Mouse (Mus musculus) MEL (cell line): ENCODE measurements around the gene Ptma. TPM values are rescaled to one million over a fixed set of nuclear protein-coding genes. Genes with fewer than 3 reads are reported as not detected.

Experiments
- DNase-seq: peaks from one replicate; pipeline ENCODE4 v3.0.0; 2011; ENCODE audit warnings: low read depth, low spot score
- H3K27ac ChIP-seq: 2 replicates; pipeline ENCODE4 v1.5.1; 2012; ENCODE audit warnings: low read depth, mild to moderate bottlenecking, control low read depth, low read length, moderate library complexity; ENCODE audit not compliant: control insufficient read depth
- H3K27me3 ChIP-seq, 2 experiments: fragments of 150-350 bp in 1 of 2; sonication (generic) in 1 of 2; 2 replicates each; pipeline ENCODE4 v1.6.1; 2012; ENCODE audit warnings: low read length in 2 of 2, mild to moderate bottlenecking in 2 of 2, improper control_type of control experiment in 1 of 2, moderate library complexity in 1 of 2; ENCODE audit not compliant: insufficient read depth in 2 of 2, control insufficient read depth in 1 of 2
- H3K36me3 ChIP-seq, 2 experiments: 2 replicates each; pipeline ENCODE4 v1.6.1; 2012 to 2014; ENCODE audit warnings: low read length in 2 of 2, improper control_type of control experiment in 1 of 2, inconsistent platforms in 1 of 2, mild to moderate bottlenecking in 1 of 2; ENCODE audit not compliant: insufficient read depth in 2 of 2, control insufficient read depth in 1 of 2
- H3K4me1 ChIP-seq, 2 experiments: fragments of 150-350 bp in 1 of 2; sonication (generic) in 1 of 2; 2 replicates each; pipeline ENCODE4 v1.6.1; 2012; ENCODE audit warnings: low read length in 2 of 2, improper control_type of control experiment in 1 of 2, mild to moderate bottlenecking in 1 of 2; ENCODE audit not compliant: insufficient read depth in 2 of 2, control insufficient read depth in 1 of 2
- H3K4me3 ChIP-seq, 2 experiments: fragments of 150-350 bp in 1 of 2; sonication (generic) in 1 of 2; 2 replicates each; pipeline ENCODE4 v1.5.1; 2012; ENCODE audit warnings: low read depth in 2 of 2, low read length in 2 of 2, mild to moderate bottlenecking in 2 of 2, moderate library complexity in 2 of 2, control low read depth in 1 of 2, improper control_type of control experiment in 1 of 2; ENCODE audit not compliant: control insufficient read depth in 1 of 2, insufficient read depth in 1 of 2
- H3K79me2 ChIP-seq: 2 replicates; pipeline ENCODE4 v1.6.1; 2012; ENCODE audit warnings: mild to moderate bottlenecking, low read length, moderate library complexity; ENCODE audit not compliant: control insufficient read depth, poor library complexity, insufficient read depth
- H3K9ac ChIP-seq: 2 replicates; pipeline ENCODE4 v1.6.1; 2012; ENCODE audit warnings: low read depth, mild to moderate bottlenecking, control low read depth, low read length, moderate library complexity; ENCODE audit not compliant: control insufficient read depth, poor library complexity, severe bottlenecking
- H3K9me3 ChIP-seq: fragments of 150-350 bp; sonication (generic); replicated peaks from 2 replicates; pipeline ENCODE4 v1.6.1; 2012; ENCODE audit warnings: mild to moderate bottlenecking, low read length, improper control_type of control experiment, moderate library complexity; ENCODE audit not compliant: insufficient read depth
- CHD1 ChIP-seq: IDR thresholded peaks from 2 replicates; pipeline ENCODE4 v1.6.1; 2012; ENCODE audit warnings: low read depth, mild to moderate bottlenecking, inconsistent platforms, low read length, improper control_type of control experiment
- E2F4 ChIP-seq: IDR thresholded peaks from 2 replicates; pipeline ENCODE4 v1.6.1; 2011; ENCODE audit warnings: low read depth, low read length, improper control_type of control experiment, borderline replicate concordance
- EP300 ChIP-seq, 2 experiments: IDR thresholded peaks; 2 replicates each; pipeline ENCODE4 v1.6.1; 2011; ENCODE audit warnings: improper control_type of control experiment in 2 of 2, low read length in 2 of 2, low read depth in 1 of 2, mild to moderate bottlenecking in 1 of 2
- ETS1 ChIP-seq: IDR thresholded peaks from 2 replicates; pipeline ENCODE4 v1.6.1; 2012; ENCODE audit warnings: low read depth, mild to moderate bottlenecking, inconsistent platforms, low read length, improper control_type of control experiment, moderate library complexity
- GABPA ChIP-seq: IDR thresholded peaks from 2 replicates; pipeline ENCODE4 v1.6.1; 2012; ENCODE audit warnings: low read depth, mild to moderate bottlenecking, inconsistent platforms, low read length, improper control_type of control experiment, moderate library complexity
- GATA1 ChIP-seq: IDR thresholded peaks from 2 replicates; pipeline ENCODE4 v1.6.1; 2011; ENCODE audit warnings: low read depth, low read length, improper control_type of control experiment
- KAT2A ChIP-seq: conservative IDR thresholded peaks from 2 replicates; pipeline ENCODE4 v1.6.1; 2012; ENCODE audit warnings: low read depth, low read length, improper control_type of control experiment, inconsistent platforms
- MAFK ChIP-seq: IDR thresholded peaks from 2 replicates; pipeline ENCODE4 v1.6.1; 2011; ENCODE audit warnings: low read depth, mild to moderate bottlenecking, low read length, improper control_type of control experiment, borderline replicate concordance
- MAX ChIP-seq: IDR thresholded peaks from 2 replicates; pipeline ENCODE4 v1.6.1; 2011; ENCODE audit warnings: low read length, improper control_type of control experiment
- MAZ ChIP-seq: IDR thresholded peaks from 2 replicates; pipeline ENCODE4 v1.6.1; 2012; ENCODE audit warnings: low read depth, mild to moderate bottlenecking, inconsistent platforms, low read length, improper control_type of control experiment
- MEF2A ChIP-seq: IDR thresholded peaks from 2 replicates; pipeline ENCODE4 v1.6.1; 2014; ENCODE audit warnings: low read depth, mild to moderate bottlenecking, inconsistent platforms, low read length, improper control_type of control experiment; ENCODE audit not compliant: poor library complexity, insufficient replicate concordance, severe bottlenecking; ENCODE audit errors: extremely low read depth
- MXI1 ChIP-seq: IDR thresholded peaks from 2 replicates; pipeline ENCODE4 v1.6.1; 2011; ENCODE audit warnings: mild to moderate bottlenecking, low read depth, low read length, improper control_type of control experiment
- MYB ChIP-seq: IDR thresholded peaks from 2 replicates; pipeline ENCODE4 v1.6.1; 2011; ENCODE audit warnings: mild to moderate bottlenecking, low read depth, low read length, improper control_type of control experiment
- NELFE ChIP-seq: IDR thresholded peaks from 2 replicates; pipeline ENCODE4 v1.6.1; 2011; ENCODE audit warnings: low read depth, low read length, improper control_type of control experiment
- NRF1 ChIP-seq: IDR thresholded peaks from 2 replicates; pipeline ENCODE4 v1.6.1; 2014; ENCODE audit warnings: low read depth, mild to moderate bottlenecking, inconsistent platforms, low read length, improper control_type of control experiment, moderate library complexity; ENCODE audit not compliant: poor library complexity, insufficient read depth, severe bottlenecking
- POLR2A ChIP-seq, 2 experiments: IDR thresholded peaks; 2 replicates each; pipeline ENCODE4 v1.6.1; 2011 to 2012; ENCODE audit warnings: low read length in 2 of 2, mild to moderate bottlenecking in 2 of 2, control low read depth in 1 of 2, improper control_type of control experiment in 1 of 2, low read depth in 1 of 2, moderate library complexity in 1 of 2; ENCODE audit not compliant: control insufficient read depth in 1 of 2, insufficient read depth in 1 of 2, poor library complexity in 1 of 2
- POLR2AphosphoS2 ChIP-seq: IDR thresholded peaks from 2 replicates; pipeline ENCODE4 v1.6.1; 2011; ENCODE audit warnings: low read length, improper control_type of control experiment
- POLR2AphosphoS5 ChIP-seq: IDR thresholded peaks from 2 replicates; pipeline ENCODE4 v1.6.1; 2012; ENCODE audit warnings: low read depth, borderline replicate concordance, mild to moderate bottlenecking, inconsistent platforms, low read length, moderate library complexity, mixed read lengths
- RAD21 ChIP-seq: IDR thresholded peaks from 2 replicates; pipeline ENCODE4 v1.6.1; 2011; ENCODE audit warnings: mild to moderate bottlenecking, low read depth, low read length, improper control_type of control experiment
- TAL1 ChIP-seq: IDR thresholded peaks from 2 replicates; pipeline ENCODE4 v1.6.1; 2012; ENCODE audit warnings: mild to moderate bottlenecking, inconsistent platforms, low read length, moderate library complexity, mixed read lengths
- TBP ChIP-seq: IDR thresholded peaks from 2 replicates; pipeline ENCODE4 v1.8.0; 2011; ENCODE audit warnings: low read depth, low read length, improper control_type of control experiment
- TCF12 ChIP-seq: IDR thresholded peaks from 2 replicates; pipeline ENCODE4 v1.6.1; 2014; ENCODE audit warnings: low read depth, mild to moderate bottlenecking, inconsistent platforms, low read length, improper control_type of control experiment, moderate library complexity
- USF2 ChIP-seq, 2 experiments: IDR thresholded peaks; 2 replicates each; pipeline ENCODE4 v1.6.1; 2011 to 2012; ENCODE audit warnings: improper control_type of control experiment in 2 of 2, low read length in 2 of 2, borderline replicate concordance in 1 of 2, inconsistent platforms in 1 of 2, low read depth in 1 of 2, mild to moderate bottlenecking in 1 of 2; ENCODE audit not compliant: insufficient read depth in 1 of 2
- ZC3H11A ChIP-seq: IDR thresholded peaks from 2 replicates; pipeline ENCODE4 v1.6.1; 2012; ENCODE audit warnings: low read depth, mild to moderate bottlenecking, inconsistent platforms, low read length, improper control_type of control experiment
- ZMIZ1 ChIP-seq: IDR thresholded peaks from 2 replicates; pipeline ENCODE4 v1.6.1; 2012; ENCODE audit warnings: low read depth, mild to moderate bottlenecking, inconsistent platforms, low read length, improper control_type of control experiment, moderate library complexity
- ZNF384 ChIP-seq: IDR thresholded peaks from 2 replicates; pipeline ENCODE4 v1.6.1; 2012; ENCODE audit warnings: low read depth, mild to moderate bottlenecking, inconsistent platforms, low read length, improper control_type of control experiment
- polyA plus RNA-seq, 2 experiments: library from polyadenylated mRNA; stranded (reverse) in 1 of 2; unstranded in 1 of 2; fragments of >175 nt in 1 of 2; fragments of >200 nt in 1 of 2; gene quantifications; 2 replicates each; pipeline versions ENCODE4 v1.2.1 to v1.2.4; 2012; ENCODE audit warnings: low replicate concordance in 2 of 2, low read depth in 1 of 2; ENCODE audit not compliant: insufficient read length in 2 of 2, insufficient read depth in 1 of 2, missing spikeins in 1 of 2
- total RNA-seq: library from RNA; depleted of rRNA; stranded (reverse); fragments of 300-350 nt; gene quantifications from 2 replicates; pipeline ENCODE4 v1.2.3, GENCODE M21; 2012

Ptma gene
- total and polyA plus RNA-seq, 3 experiments: 2,419 to 4,891 (median 3,309) TPM

DNA sequence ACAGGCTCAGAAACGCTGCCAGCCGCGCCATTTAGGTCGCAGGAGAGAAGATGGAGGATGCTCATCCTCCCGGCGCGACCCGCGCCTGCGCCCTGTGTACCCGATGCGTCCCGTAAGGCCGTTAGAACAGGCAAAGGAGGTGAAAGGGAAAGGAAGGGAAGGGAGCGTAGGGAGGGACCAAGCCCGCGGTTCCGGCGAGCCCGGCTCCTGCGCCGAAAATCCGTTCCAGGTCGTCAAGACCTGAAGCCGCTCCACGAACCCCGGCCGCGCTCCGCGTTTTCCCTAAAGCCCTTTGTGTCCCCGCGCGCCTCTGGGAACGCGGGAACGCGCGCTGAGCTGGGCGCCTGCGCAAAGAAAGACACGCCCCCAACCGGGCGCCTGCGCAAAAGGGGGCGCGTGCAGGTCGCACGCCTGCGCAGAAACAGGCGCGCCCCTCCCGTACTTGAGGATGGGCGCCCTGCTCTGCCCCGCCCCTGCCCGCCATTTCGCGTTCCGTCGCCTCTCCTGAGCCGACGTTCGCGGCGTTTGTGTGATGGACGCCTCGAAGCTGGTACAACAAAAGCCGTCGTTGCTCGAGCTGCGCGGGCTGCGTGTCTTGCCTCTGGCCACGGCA is 39.1 kb upstream of the Ptma start (continued):
- TF ChIP-seq POLR2AphosphoS2 (peak; percentile 94), MAZ (peak; percentile 79), MYB (peak; percentile 68; the same call in 1 of the 2 replicates)

DNA sequence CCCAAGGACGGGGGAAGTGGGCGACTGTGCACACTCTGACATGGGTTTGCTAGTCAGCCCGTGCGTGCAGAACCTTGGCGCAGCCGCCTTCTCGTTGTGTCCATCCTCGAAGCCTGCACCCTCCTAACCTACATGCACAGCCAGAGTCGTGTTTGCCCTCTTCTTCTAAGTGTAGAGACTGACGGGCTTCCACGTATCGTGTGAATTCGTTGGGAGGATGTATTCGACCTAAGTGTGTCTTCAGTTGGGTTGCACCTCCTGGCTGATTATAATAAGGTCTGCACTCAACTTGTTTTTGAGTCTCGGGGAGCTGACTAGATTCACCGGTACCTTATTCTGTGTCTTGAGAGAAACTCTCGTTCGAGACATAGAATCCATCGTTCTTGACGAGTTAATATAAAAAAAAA is 38.6 kb upstream of the Ptma start:
- H3K27me3 ChIP-seq: no peaks in the 10 kb centered on the region
- H3K9me3 ChIP-seq: no peaks in the 10 kb centered on the region
- peak overlapping the region; percentile 95 for H3K9ac ChIP-seq
- H3K27ac ChIP-seq: peak overlapping the region; percentile 92
- H3K4me3 ChIP-seq: peak overlapping the region; percentile 67 to 79
- H3K79me2 ChIP-seq: peaks cover 13% of the 10 kb centered on the region
- peaks cover 7 to 18% of the 10 kb centered on the region in 2 experiments for H3K4me1 ChIP-seq
- DNase-seq: no peak
- H3K36me3 ChIP-seq: peaks cover 0 to 17% of the 10 kb centered on the region in 2 experiments; a peak in 2 of 4 replicates
- peak; percentile 88; the same call in 1 of the 2 replicates for TF ChIP-seq POLR2AphosphoS5
- TF ChIP-seq NRF1: no peak
- TF ChIP-seq POLR2AphosphoS2: peak; percentile 62
- no peak for TF ChIP-seq MEF2A
- no peak for TF ChIP-seq MAFK
- peak; percentile 29; the same call in 1 of the 2 replicates for TF ChIP-seq ZMIZ1
- peak; percentile 92; the same call in 1 of the 2 replicates for TF ChIP-seq CHD1
- TF ChIP-seq TAL1: no peak
- TF ChIP-seq EP300 (IDR thresholded peaks at IDR 0.05; ENCODE audit: low read depth in 1 of 2, low read length in 2 of 2): peak in 1 of 2 experiments; percentile 3; a peak in 1 of 4 replicates
- TF ChIP-seq ZC3H11A: no peak

DNA sequence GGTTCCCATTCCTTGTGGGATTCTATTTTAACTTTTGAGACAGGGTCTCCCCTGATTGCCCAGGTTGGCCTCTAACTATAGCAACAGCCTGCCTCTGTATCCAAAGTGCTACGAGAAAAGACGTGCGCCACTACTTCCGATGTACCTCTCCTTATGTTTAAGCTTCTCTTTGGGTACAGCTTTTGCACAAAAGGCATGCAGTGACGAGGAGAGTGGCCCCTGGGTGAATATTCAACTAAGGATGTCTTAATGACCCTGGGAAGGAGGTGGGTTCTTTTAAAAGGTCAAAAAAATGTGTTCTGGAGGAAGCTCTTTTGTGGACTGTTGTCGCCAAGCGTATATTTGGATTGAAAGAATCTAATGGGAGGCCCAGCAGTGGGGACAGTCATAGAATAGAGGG is 38.2 kb upstream of the Ptma start:
- peak; percentile 64 for DNase-seq
- Histone ChIP-seq H3K27ac (peak overlapping the region; percentile 92), H3K79me2 (peaks cover 13% of the 10 kb centered on the region), H3K9ac (peak overlapping the region; percentile 95), H3K36me3 (peaks cover 0 to 17% of the 10 kb centered on the region in 2 experiments; a peak in 2 of 4 replicates), H3K4me1 (peaks cover 7 to 18% of the 10 kb centered on the region in 2 experiments), H3K9me3 (no peaks in the 10 kb centered on the region), H3K4me3 (peak overlapping the region; percentile 67 to 79), H3K27me3 (no peaks in the 10 kb centered on the region)
- TF ChIP-seq GATA1 (no peak), ZNF384 (no peak), KAT2A (no peak), NELFE (no peak), MEF2A (no peak), POLR2AphosphoS5 (no peak), E2F4 (0 out of 2 replicates have a peak, but pooled peaks have one; percentile 32), POLR2A (IDR thresholded peaks at IDR 0.05; ENCODE audit: control insufficient read depth in 1 of 2, insufficient read depth in 1 of 2, low read depth in 1 of 2, low read length in 2 of 2, poor library complexity in 1 of 2) (no peak; a peak in 1 of 4 replicates), TCF12 (0 out of 2 replicates have a peak, but pooled peaks have one; percentile 16), EP300 (IDR thresholded peaks at IDR 0.05; ENCODE audit: low read depth in 1 of 2, low read length in 2 of 2) (no peak; a peak in 1 of 4 replicates), TAL1 (no peak), GABPA (no peak), MAX (no peak), TBP (no peak), ZMIZ1 (no peak; the same call in 1 of the 2 replicates), MYB (no peak), NRF1 (no peak), RAD21 (no peak), ETS1 (no peak), MAZ (0 out of 2 replicates have a peak, but pooled peaks have one; percentile 11), MXI1 (peak; percentile 34; the same call in 1 of the 2 replicates), USF2 (IDR thresholded peaks at IDR 0.05; ENCODE audit: borderline replicate concordance in 1 of 2, insufficient read depth in 1 of 2, low read depth in 1 of 2, low read length in 2 of 2) (no peak)
